In genomic region chr16:10468201-10468600, GRCm38 (mm10) we compare ENCODE assay signal across 19 mouse cellular contexts. TPM values are rescaled to one million over a fixed set of nuclear protein-coding genes. Genes with fewer than 3 reads are reported as not detected.
DNase-seq lines count a peak whose midpoint lies in the region; TF ChIP-seq lines count a peak whose summit lies in the region.
"Had no signal": no experiment of that assay in that cellular context is flagged by ENCODE, and none has a peak within 500 bp of the region (broad histone marks: within the 10 kb centered on the region; RNA-seq: fewer than 3 reads in every experiment).

No protein-coding gene starts in this region.

- no peak overlapping the region for H3K4me3 ChIP-seq in small intestine, adult 2 months (ENCODE audit: low read depth, low read length)
- H3K4me3 ChIP-seq: embryonic facial prominence, embryonic 15.5 days; left cerebral cortex, adult 2 months; midbrain, embryonic 10.5 days had no signal

- WGBS in small intestine, adult 2 months, result 84% methylated on average over 1 of the region's 1 CpGs

- no peaks in the 10 kb centered on the region for H3K27me3 ChIP-seq in small intestine, adult 2 months (ENCODE audit: control insufficient read depth, insufficient read depth, low read length)
- H3K27me3 ChIP-seq: embryonic facial prominence, embryonic 15.5 days had no signal

- no peak for TF ChIP-seq CTCF in small intestine, adult 2 months (IDR thresholded peaks at IDR 0.05; ENCODE audit: extremely low read depth, insufficient read length, insufficient replicate concordance, low read depth, low read length)

- H3K36me3 ChIP-seq in small intestine, adult 2 months (ENCODE audit: control insufficient read depth, insufficient read depth, low read length), result no peaks in the 10 kb centered on the region
- H3K36me3 ChIP-seq: embryonic facial prominence, embryonic 15.5 days; midbrain, embryonic 10.5 days had no signal

- peak; percentile 5 for DNase-seq in retina, postnatal 1 day
- DNase-seq in retina, embryonic 14.5 days (ENCODE audit: low spot score), result no peak
- peak; percentile 65 for DNase-seq in brain, adult 2 months (ENCODE audit: low read depth, low spot score)
- peak; percentile 72 to 73 for DNase-seq in layer of hippocampus, adult 8-10 months (ENCODE audit: low spot score in 2 of 2)
- DNase-seq in adrenal gland, postnatal 36 days, result no peak
- DNase-seq in cerebellum, postnatal 36 days, result no peak
- DNase-seq: adrenal gland, adult 8-10 months; B cell, adult 2 months; cerebellum, adult 11-12 months; heart, postnatal 10 days; kidney, adult 2 months; kidney, postnatal 10 days; lung, adult 2 months; right cerebral cortex, postnatal 4 days had no signal

- peaks cover 37% of the 10 kb centered on the region; the same call in 1 of the 2 replicates for H3K4me1 ChIP-seq in small intestine, adult 2 months (ENCODE audit: control insufficient read depth, insufficient read depth, insufficient read length, low read length)
- H3K4me1 ChIP-seq: embryonic facial prominence, embryonic 15.5 days; midbrain, embryonic 10.5 days had no signal

- peak overlapping the region; percentile 47 for H3K27ac ChIP-seq in small intestine, adult 2 months (ENCODE audit: insufficient read depth, low read depth, low read length)
- H3K27ac ChIP-seq: embryonic facial prominence, embryonic 15.5 days; left cerebral cortex, adult 2 months; macrophage; midbrain, embryonic 10.5 days had no signal

- TF ChIP-seq POLR2A in small intestine, adult 2 months (IDR thresholded peaks at IDR 0.05; ENCODE audit: low read depth, low read length), result no peak

RNA-seq across cellular contexts. Expression of gene Ciita, which starts 11.7 kb away (rescaled TPM):
- total RNA-seq in layer of hippocampus, adult 8-10 months (2022), result under 1 TPM; 0.18 to 0.67 (median 0.39) TPM
- polyA plus RNA-seq in small intestine, adult 2 months (2012; rRNA removed), result 5.9 and 17.0 TPM in 2 replicates
- total RNA-seq in adrenal gland, postnatal 36 days (2021), result 1 to 10 TPM; 1.7 TPM

RNA-seq across cellular contexts. Expression of gene Tvp23a, which starts 21.0 kb away (rescaled TPM):
- total RNA-seq in layer of hippocampus, adult 8-10 months (2022), result 10 to 100 TPM; 24.5 to 28.4 (median 25.9) TPM
- polyA plus RNA-seq in small intestine, adult 2 months (2012; rRNA removed), result 0.88 and 1.4 TPM in 2 replicates
- total RNA-seq in adrenal gland, postnatal 36 days (2021), result 1 to 10 TPM; 1.2 to 1.6 TPM
- polyA plus RNA-seq: macrophage had no signal

RNA-seq across cellular contexts. Expression of gene Nubp1, which starts 56.5 kb away (rescaled TPM):
- total RNA-seq in layer of hippocampus, adult 8-10 months (2022), result 10 to 100 TPM; 16.8 to 20.7 (median 17.8) TPM
- polyA plus RNA-seq in small intestine, adult 2 months (2012; rRNA removed), result 11.1 and 20.3 TPM in 2 replicates
- 10 to 100 TPM; 27.3 to 29.6 TPM for total RNA-seq in adrenal gland, postnatal 36 days (2021)

Comparison
In these comparisons a context has a peak if more than half of its experiments do, and no peak if none do; other contexts are left out.
1. DNase-seq: peak in retina, postnatal 1 day (single experiment), brain, adult 2 months (single experiment) and layer of hippocampus, adult 8-10 months (2 of 2); none in retina, embryonic 14.5 days (single experiment), adrenal gland, postnatal 36 days (0 of 2) and cerebellum, postnatal 36 days (0 of 2).
2. RNA of gene Tvp23a, which starts 21.0 kb away (total RNA-seq): 24.5 to 28.4 TPM in layer of hippocampus, adult 8-10 months; 1.2 to 1.6 TPM in adrenal gland, postnatal 36 days; every median in the first group is over 4 times any median in the second.